Mouse (Mus musculus): ENCODE data around the gene Actr1a.

Actr1a gene

GRCm38 (mm10) chr19:46327531-46328064 is 68.0 kb downstream of the Actr1a start:
- no peak for DNase-seq (ENCODE audit: low read depth)
